Mouse (Mus musculus): ENCODE measurements around the gene Rasal1. TPM values are rescaled to one million over a fixed set of nuclear protein-coding genes. Genes with fewer than 3 reads are reported as not detected.

Rasal1 gene
- total and polyA plus RNA-seq, 3 experiments = 0.69 to 4.5 TPM; not detected in 1

GRCm38 (mm10) chr5:120622198-120622851 lies 26.3 kb upstream of the Rasal1 start:
- no peak for DNase-seq (ENCODE audit: low read depth, low spot score)
- Histone ChIP-seq H3K4me1 (ENCODE audit: control insufficient read depth in 1 of 2, insufficient read depth in 2 of 2, low read length in 2 of 2) (no peaks in the 10 kb centered on the region), H3K9me3 (replicated peaks; ENCODE audit: insufficient read depth, low read length) (no peaks in the 10 kb centered on the region), H3K4me3 (ENCODE audit: control insufficient read depth in 1 of 2, insufficient read depth in 1 of 2, low read depth in 2 of 2, low read length in 2 of 2) (no peak overlapping the region), H3K79me2 (ENCODE audit: control insufficient read depth, insufficient read depth, low read length, poor library complexity) (no peaks in the 10 kb centered on the region), H3K36me3 (ENCODE audit: control insufficient read depth in 1 of 2, insufficient read depth in 2 of 2, low read length in 2 of 2) (peaks cover 0 to 9% of the 10 kb centered on the region in 2 experiments; a peak in 2 of 4 replicates), H3K27me3 (ENCODE audit: control insufficient read depth in 1 of 2, insufficient read depth in 2 of 2, low read length in 2 of 2) (no peaks in the 10 kb centered on the region), H3K27ac (ENCODE audit: control insufficient read depth, low read depth, low read length) (no peak overlapping the region), H3K9ac (ENCODE audit: control insufficient read depth, low read depth, low read length, poor library complexity, severe bottlenecking) (no peak overlapping the region)
- TF ChIP-seq MAFK (IDR thresholded peaks at IDR 0.05; ENCODE audit: borderline replicate concordance, low read depth, low read length) (no peak), ETS1 (IDR thresholded peaks at IDR 0.05; ENCODE audit: low read depth, low read length) (no peak), RCOR1 (IDR thresholded peaks at IDR 0.05; ENCODE audit: low read depth, low read length) (no peak), GATA1 (IDR thresholded peaks at IDR 0.05; ENCODE audit: low read depth, low read length) (no peak), SMC3 (IDR thresholded peaks at IDR 0.05; ENCODE audit: low read depth, low read length) (no peak), ZNF384 (IDR thresholded peaks at IDR 0.05; ENCODE audit: low read depth, low read length) (no peak), POLR2AphosphoS5 (IDR thresholded peaks at IDR 0.05; ENCODE audit: borderline replicate concordance, low read depth, low read length) (no peak), MEF2A (IDR thresholded peaks at IDR 0.05; ENCODE audit: extremely low read depth, insufficient replicate concordance, low read depth, low read length, poor library complexity, severe bottlenecking) (no peak), SIN3A (IDR thresholded peaks at IDR 0.05; ENCODE audit: low read length) (no peak), E2F4 (IDR thresholded peaks at IDR 0.05; ENCODE audit: borderline replicate concordance, low read depth, low read length) (no peak), CTCF (IDR thresholded peaks at IDR 0.05 in 2 of 3, conservative IDR thresholded peaks at IDR 0.05 in 1 of 3; ENCODE audit: control insufficient read depth in 1 of 3, insufficient read depth in 1 of 3, low read depth in 2 of 3, low read length in 3 of 3, poor library complexity in 1 of 3, severe bottlenecking in 1 of 3) (no peak), KAT2A (conservative IDR thresholded peaks at IDR 0.05; ENCODE audit: low read depth, low read length) (no peak), CHD2 (IDR thresholded peaks at IDR 0.05; ENCODE audit: low read length) (no peak), ZMIZ1 (IDR thresholded peaks at IDR 0.05; ENCODE audit: low read depth, low read length) (no peak)

GRCm38 (mm10) chr5:120624427-120624826 lies 24.2 kb upstream of the Rasal1 start:
- no peak overlapping the region for H3K27ac ChIP-seq (ENCODE audit: control insufficient read depth, low read depth, low read length)
- H3K4me3 ChIP-seq (ENCODE audit: control insufficient read depth in 1 of 2, insufficient read depth in 1 of 2, low read depth in 2 of 2, low read length in 2 of 2) = no peak overlapping the region
- TF ChIP-seq ETS1 (IDR thresholded peaks at IDR 0.05; ENCODE audit: low read depth, low read length) (no peak), SIN3A (IDR thresholded peaks at IDR 0.05; ENCODE audit: low read length) (no peak), TCF12 (IDR thresholded peaks at IDR 0.05; ENCODE audit: low read depth, low read length) (no peak), E2F4 (IDR thresholded peaks at IDR 0.05; ENCODE audit: borderline replicate concordance, low read depth, low read length) (no peak), TBP (IDR thresholded peaks at IDR 0.05; ENCODE audit: low read depth, low read length) (no peak), KAT2A (conservative IDR thresholded peaks at IDR 0.05; ENCODE audit: low read depth, low read length) (no peak), ZC3H11A (IDR thresholded peaks at IDR 0.05; ENCODE audit: low read depth, low read length) (no peak), MAFK (IDR thresholded peaks at IDR 0.05; ENCODE audit: borderline replicate concordance, low read depth, low read length) (no peak), SMC3 (IDR thresholded peaks at IDR 0.05; ENCODE audit: low read depth, low read length) (no peak), CTCF (IDR thresholded peaks at IDR 0.05 in 2 of 3, conservative IDR thresholded peaks at IDR 0.05 in 1 of 3; ENCODE audit: control insufficient read depth in 1 of 3, insufficient read depth in 1 of 3, low read depth in 2 of 3, low read length in 3 of 3, poor library complexity in 1 of 3, severe bottlenecking in 1 of 3) (no peak), USF1 (IDR thresholded peaks at IDR 0.05; ENCODE audit: low read depth, low read length) (no peak), MYB (IDR thresholded peaks at IDR 0.05; ENCODE audit: low read depth, low read length) (no peak), RAD21 (IDR thresholded peaks at IDR 0.05; ENCODE audit: low read depth, low read length) (no peak), ZNF384 (IDR thresholded peaks at IDR 0.05; ENCODE audit: low read depth, low read length) (no peak), ZMIZ1 (IDR thresholded peaks at IDR 0.05; ENCODE audit: low read depth, low read length) (no peak), TAL1 (IDR thresholded peaks at IDR 0.05; ENCODE audit: low read length) (no peak), UBTF (IDR thresholded peaks at IDR 0.05; ENCODE audit: borderline replicate concordance, insufficient read depth, low read depth, low read length) (no peak)
- H3K36me3 ChIP-seq (ENCODE audit: control insufficient read depth in 1 of 2, insufficient read depth in 2 of 2, low read length in 2 of 2) = peaks cover 8 to 9% of the 10 kb centered on the region in 2 experiments
- no peaks in the 10 kb centered on the region for H3K9me3 ChIP-seq (replicated peaks; ENCODE audit: insufficient read depth, low read length)
- no peaks in the 10 kb centered on the region for H3K27me3 ChIP-seq (ENCODE audit: control insufficient read depth in 1 of 2, insufficient read depth in 2 of 2, low read length in 2 of 2)
- DNase-seq (ENCODE audit: low read depth, low spot score) = no peak
- H3K79me2 ChIP-seq (ENCODE audit: control insufficient read depth, insufficient read depth, low read length, poor library complexity) = no peaks in the 10 kb centered on the region
- no peak overlapping the region for H3K9ac ChIP-seq (ENCODE audit: control insufficient read depth, low read depth, low read length, poor library complexity, severe bottlenecking)
- H3K4me1 ChIP-seq (ENCODE audit: control insufficient read depth in 1 of 2, insufficient read depth in 2 of 2, low read length in 2 of 2) = peaks cover 0 to 11% of the 10 kb centered on the region in 2 experiments; a peak in 2 of 4 replicates

All from MEL (cell line).